Mouse (Mus musculus): ENCODE data around the gene Sbf1. TPM values are rescaled to one million over a fixed set of nuclear protein-coding genes. Genes with fewer than 3 reads are reported as not detected.

Gene Sbf1
- total and polyA plus RNA-seq, 3 experiments: 42.5 to 145 (median 128) TPM

GRCm38 (mm10) chr15:89292795-89293194 is 22.3 kb downstream of the Sbf1 start:
- Histone ChIP-seq H3K4me3 (ENCODE audit: low read depth, low read length) (no peak overlapping the region), H3K9me3 (replicated peaks) (no peaks in the 10 kb centered on the region), H3K36me3 (replicated peaks) (peaks cover 95% of the 10 kb centered on the region), H3K4me1 (ENCODE audit: insufficient read depth, low read depth, low read length) (peaks cover 16% of the 10 kb centered on the region), H3K27me3 (ENCODE audit: insufficient read depth, low read length) (no peaks in the 10 kb centered on the region)
- no peak for ATAC-seq (ENCODE audit: extremely low read depth, insufficient number of reproducible peaks, low FRiP score, poor library complexity, severe bottlenecking)
- TF ChIP-seq TAL1 (conservative IDR thresholded peaks at IDR 0.05; ENCODE audit: low read depth, low read length) (no peak), GATA2 (IDR thresholded peaks at IDR 0.05; ENCODE audit: borderline replicate concordance, low read depth, low read length) (no peak), CTCF (IDR thresholded peaks at IDR 0.05; ENCODE audit: low read depth, low read length) (no peak), POLR2AphosphoS5 (IDR thresholded peaks at IDR 0.05; ENCODE audit: insufficient replicate concordance, low read depth, low read length) (no peak), GATA1 (IDR thresholded peaks at IDR 0.05; ENCODE audit: borderline replicate concordance, low read length) (no peak)
- no peak for DNase-seq (ENCODE audit: low spot score)

GRCm38 (mm10) chr15:89291521-89291920 is 23.6 kb downstream of the Sbf1 start:
- DNase-seq (ENCODE audit: low spot score): no peak
- no peak for ATAC-seq (ENCODE audit: extremely low read depth, insufficient number of reproducible peaks, low FRiP score, poor library complexity, severe bottlenecking)
- Histone ChIP-seq H3K9me3 (replicated peaks) (no peaks in the 10 kb centered on the region), H3K4me3 (ENCODE audit: low read depth, low read length) (no peak overlapping the region), H3K36me3 (replicated peaks) (peaks cover 96% of the 10 kb centered on the region), H3K4me1 (ENCODE audit: insufficient read depth, low read depth, low read length) (peaks cover 16% of the 10 kb centered on the region), H3K27me3 (ENCODE audit: insufficient read depth, low read length) (no peaks in the 10 kb centered on the region)
- TF ChIP-seq TAL1 (conservative IDR thresholded peaks at IDR 0.05; ENCODE audit: low read depth, low read length): no peak
- no peak for TF ChIP-seq GATA2 (IDR thresholded peaks at IDR 0.05; ENCODE audit: borderline replicate concordance, low read depth, low read length)
- TF ChIP-seq POLR2AphosphoS5 (IDR thresholded peaks at IDR 0.05; ENCODE audit: insufficient replicate concordance, low read depth, low read length): no peak
- TF ChIP-seq GATA1 (IDR thresholded peaks at IDR 0.05; ENCODE audit: borderline replicate concordance, low read length): no peak
- TF ChIP-seq CTCF (IDR thresholded peaks at IDR 0.05; ENCODE audit: low read depth, low read length): no peak

DNA sequence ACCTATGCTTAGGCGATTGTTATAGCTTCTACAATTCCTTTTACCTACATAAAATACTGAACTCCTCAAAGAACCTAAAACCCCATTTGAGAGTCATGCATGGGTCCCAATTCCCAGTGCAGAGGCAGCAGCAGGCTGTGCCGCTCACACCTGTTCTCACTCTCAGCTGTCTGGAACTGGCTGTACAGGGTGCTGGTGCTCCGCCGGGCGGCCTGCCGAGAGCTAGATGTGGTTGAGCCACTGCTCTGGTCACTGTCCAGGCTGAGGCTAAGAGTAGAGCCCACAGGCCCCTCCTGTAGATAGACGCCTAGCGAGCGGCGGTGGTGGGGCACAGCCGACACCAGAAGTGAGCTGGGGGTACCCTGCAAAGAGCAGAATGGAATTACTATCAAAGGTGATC is 25.7 kb downstream of the Sbf1 start:
- H3K4me1 ChIP-seq (ENCODE audit: insufficient read depth, low read depth, low read length): peaks cover 22% of the 10 kb centered on the region

GRCm38 (mm10) chr15:89288227-89288767 is 26.8 kb downstream of the Sbf1 start:
- no peak for ATAC-seq (ENCODE audit: extremely low read depth, insufficient number of reproducible peaks, low FRiP score, poor library complexity, severe bottlenecking)
- Histone ChIP-seq H3K27me3 (ENCODE audit: insufficient read depth, low read length) (no peaks in the 10 kb centered on the region), H3K4me3 (ENCODE audit: low read depth, low read length) (no peak overlapping the region)

More for the DNA sequence above, 25.7 kb downstream of the Sbf1 start:
- TF ChIP-seq TAL1 (conservative IDR thresholded peaks at IDR 0.05; ENCODE audit: low read depth, low read length) (no peak), GATA1 (IDR thresholded peaks at IDR 0.05; ENCODE audit: borderline replicate concordance, low read length) (no peak), POLR2AphosphoS5 (IDR thresholded peaks at IDR 0.05; ENCODE audit: insufficient replicate concordance, low read depth, low read length) (no peak), GATA2 (IDR thresholded peaks at IDR 0.05; ENCODE audit: borderline replicate concordance, low read depth, low read length) (no peak), CTCF (IDR thresholded peaks at IDR 0.05; ENCODE audit: low read depth, low read length) (no peak)
- DNase-seq (ENCODE audit: low spot score) (no peak), ATAC-seq (ENCODE audit: extremely low read depth, insufficient number of reproducible peaks, low FRiP score, poor library complexity, severe bottlenecking) (no peak)
- Histone ChIP-seq H3K9me3 (replicated peaks) (no peaks in the 10 kb centered on the region), H3K4me3 (ENCODE audit: low read depth, low read length) (no peak overlapping the region), H3K27me3 (ENCODE audit: insufficient read depth, low read length) (no peaks in the 10 kb centered on the region), H3K36me3 (replicated peaks) (peaks cover 95% of the 10 kb centered on the region)

DNA sequence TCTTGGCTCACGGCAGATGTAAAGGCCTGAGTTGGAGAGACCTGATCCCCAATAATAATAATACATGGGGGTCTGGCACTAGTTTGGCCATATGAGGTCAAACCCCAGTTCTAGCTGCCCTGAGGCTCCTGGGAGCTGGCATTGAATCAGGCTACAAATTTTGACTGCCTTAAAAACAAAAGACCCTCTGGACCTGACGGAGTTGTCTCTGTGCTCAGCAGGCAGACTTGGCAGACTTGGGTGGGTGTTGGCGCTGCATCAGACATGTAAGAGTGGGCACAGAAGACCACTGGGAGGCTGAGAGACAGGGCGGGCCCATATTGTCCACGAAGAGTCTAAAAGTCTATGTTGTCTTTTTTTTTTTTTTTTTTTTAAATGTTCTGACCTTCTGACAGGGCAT is 28.5 kb downstream of the Sbf1 start:
- TF ChIP-seq GATA2 (IDR thresholded peaks at IDR 0.05; ENCODE audit: borderline replicate concordance, low read depth, low read length) (no peak), GATA1 (IDR thresholded peaks at IDR 0.05; ENCODE audit: borderline replicate concordance, low read length) (no peak), POLR2AphosphoS5 (IDR thresholded peaks at IDR 0.05; ENCODE audit: insufficient replicate concordance, low read depth, low read length) (no peak), TAL1 (conservative IDR thresholded peaks at IDR 0.05; ENCODE audit: low read depth, low read length) (no peak), CTCF (IDR thresholded peaks at IDR 0.05; ENCODE audit: low read depth, low read length) (no peak)
- Histone ChIP-seq H3K36me3 (replicated peaks) (peaks cover 96% of the 10 kb centered on the region), H3K4me3 (ENCODE audit: low read depth, low read length) (no peak overlapping the region), H3K9me3 (replicated peaks) (no peaks in the 10 kb centered on the region), H3K27me3 (ENCODE audit: insufficient read depth, low read length) (no peaks in the 10 kb centered on the region), H3K4me1 (ENCODE audit: insufficient read depth, low read depth, low read length) (peaks cover 10% of the 10 kb centered on the region)
- DNase-seq (ENCODE audit: low spot score): no peak
- ATAC-seq (ENCODE audit: extremely low read depth, insufficient number of reproducible peaks, low FRiP score, poor library complexity, severe bottlenecking): no peak

More at GRCm38 (mm10) chr15:89288227-89288767, 26.8 kb downstream of the Sbf1 start:
- H3K9me3 ChIP-seq (replicated peaks): no peaks in the 10 kb centered on the region
- TF ChIP-seq TAL1 (conservative IDR thresholded peaks at IDR 0.05; ENCODE audit: low read depth, low read length) (no peak), CTCF (IDR thresholded peaks at IDR 0.05; ENCODE audit: low read depth, low read length) (no peak), POLR2AphosphoS5 (IDR thresholded peaks at IDR 0.05; ENCODE audit: insufficient replicate concordance, low read depth, low read length) (no peak), GATA1 (IDR thresholded peaks at IDR 0.05; ENCODE audit: borderline replicate concordance, low read length) (no peak), GATA2 (IDR thresholded peaks at IDR 0.05; ENCODE audit: borderline replicate concordance, low read depth, low read length) (no peak)
- peaks cover 18% of the 10 kb centered on the region for H3K4me1 ChIP-seq (ENCODE audit: insufficient read depth, low read depth, low read length)
- no peak for DNase-seq (ENCODE audit: low spot score)
- peaks cover 95% of the 10 kb centered on the region for H3K36me3 ChIP-seq (replicated peaks)

- Histone ChIP-seq H3K4me1 (ENCODE audit: insufficient read depth, low read depth, low read length) (peaks cover 10% of the 10 kb centered on the region), H3K9me3 (replicated peaks) (no peaks in the 10 kb centered on the region), H3K4me3 (ENCODE audit: low read depth, low read length) (peak overlapping the region; percentile 32; the same call in 1 of the 2 replicates), H3K36me3 (replicated peaks) (peaks cover 96% of the 10 kb centered on the region), H3K27me3 (ENCODE audit: insufficient read depth, low read length) (no peaks in the 10 kb centered on the region)
- no peak for DNase-seq (ENCODE audit: low spot score)
- TF ChIP-seq TAL1 (conservative IDR thresholded peaks at IDR 0.05; ENCODE audit: low read depth, low read length): no peak
- no peak for TF ChIP-seq POLR2AphosphoS5 (IDR thresholded peaks at IDR 0.05; ENCODE audit: insufficient replicate concordance, low read depth, low read length)
- no peak for TF ChIP-seq GATA1 (IDR thresholded peaks at IDR 0.05; ENCODE audit: borderline replicate concordance, low read length)
- TF ChIP-seq CTCF (IDR thresholded peaks at IDR 0.05; ENCODE audit: low read depth, low read length): no peak
- TF ChIP-seq GATA2 (IDR thresholded peaks at IDR 0.05; ENCODE audit: borderline replicate concordance, low read depth, low read length): no peak
- ATAC-seq (ENCODE audit: extremely low read depth, insufficient number of reproducible peaks, low FRiP score, poor library complexity, severe bottlenecking): no peak
These were observed 29.0 kb downstream of the Sbf1 start for GRCm38 (mm10) chr15:89286114-89286513.

Measured in G1E (cell line).